Mouse (Mus musculus) intestine, postnatal 0 days (tissue): ENCODE results near the gene Scrt2. TPM values are rescaled to one million over a fixed set of nuclear protein-coding genes. Genes with fewer than 3 reads are reported as not detected.

ENCODE experiments used
- ATAC-seq: fragments of 200-750 bp; cut with Nextera tagmentation; 2 replicates; pipeline ENCODE4 v1.8.0; 2017; ENCODE audit warnings: mild to moderate bottlenecking, moderate TSS enrichment, moderate library complexity
- H3K27ac ChIP-seq: fragments of 300-500 bp; sonication (generic); 2 replicates; pipeline ENCODE4 v1.5.1; 2014; ENCODE audit warnings: mild to moderate bottlenecking, low read depth, low read length, moderate library complexity
- H3K27me3 ChIP-seq: fragments of 300-500 bp; sonication (generic); replicated peaks from 2 replicates; pipeline ENCODE4 v1.6.1; 2014; ENCODE audit warnings: low read length, mixed read lengths; ENCODE audit not compliant: control insufficient read depth, insufficient read depth
- H3K36me3 ChIP-seq: fragments of 300-500 bp; sonication (generic); 2 replicates; pipeline ENCODE4 v1.6.1; 2014; ENCODE audit warnings: mild to moderate bottlenecking, moderate library complexity; ENCODE audit not compliant: control insufficient read depth, insufficient read depth
- H3K4me1 ChIP-seq: fragments of 300-500 bp; sonication (generic); replicated peaks from 2 replicates; pipeline ENCODE4 v1.6.1; 2014; ENCODE audit warnings: antibody characterized with exemption, low read length, mixed read lengths; ENCODE audit not compliant: control insufficient read depth, insufficient read depth
- H3K4me2 ChIP-seq: fragments of 300-500 bp; sonication (generic); replicated peaks from 2 replicates; pipeline ENCODE4 v1.6.1; 2014; ENCODE audit warnings: low read depth, mild to moderate bottlenecking, moderate library complexity
- H3K4me3 ChIP-seq: fragments of 300-500 bp; sonication (generic); 2 replicates; pipeline ENCODE4 v1.5.1; 2014; ENCODE audit warnings: low read depth, low read length
- H3K9ac ChIP-seq: fragments of 300-500 bp; sonication (generic); 2 replicates; pipeline ENCODE4 v1.6.1; 2014; ENCODE audit warnings: mild to moderate bottlenecking, low read depth, low read length
- H3K9me3 ChIP-seq: fragments of 300-500 bp; sonication (generic); 2 replicates; pipeline ENCODE4 v1.6.1; 2016; ENCODE audit warnings: mixed run types; ENCODE audit not compliant: control insufficient read depth
- CTCF ChIP-seq: sonication (generic); IDR thresholded peaks from 2 replicates; pipeline ENCODE4 v1.5.1; 2016; ENCODE audit warnings: low read depth, mild to moderate bottlenecking, control low read depth, antibody characterized with exemption, moderate library complexity
- WGBS: fragments of 180-500 bp; shearing (Covaris S2); extraction: QIAGEN DNeasy Blood & Tissue Kit; methylation state at CpG from one replicate; pipeline ENCODE4 v1.1.7; 2014; 5-methylcytosine and 5-hydroxymethylcytosine counted together
- polyA plus RNA-seq: library from polyadenylated mRNA; unstranded; fragments of >200 nt; fragmentation: Nextera tagmentation; extraction: Ambion mirVana; gene quantifications from 2 replicates; pipeline ENCODE4 v1.2.1, GENCODE M21; 2015

Scrt2 gene
- polyA plus RNA-seq, 1 experiment from 2014 or later = not detected

- Histone ChIP-seq H3K9me3 (no peaks in the 10 kb centered on the region), H3K4me2 (peak within 1 kb of the TSS; percentile 84), H3K4me1 (no peaks in the 10 kb centered on the region), H3K27ac (no peak within 1 kb of the TSS), H3K4me3 (peak within 1 kb of the TSS; percentile 46), H3K9ac (peak within 1 kb of the TSS; percentile 31; the same call in 1 of the 2 replicates), H3K27me3 (peaks cover 45% of the 10 kb centered on the region), H3K36me3 (no peaks in the 10 kb centered on the region)
- no peak for TF ChIP-seq CTCF
- peak; percentile 23 for ATAC-seq
- 1% methylated on average over 111 of the region's 118 CpGs for WGBS
Measured at GRCm38 (mm10) chr2:152143279-152144157, 62.2 kb downstream of the Scrt2 start, which contains the start of gene Tcf15. Gene Tcf15, plus strand, starts transcription at chr2:152143561.

GRCm38 (mm10) chr2:152144158-152144450 is 62.8 kb downstream of the Scrt2 start:
- no peaks in the 10 kb centered on the region for H3K9me3 ChIP-seq
- H3K9ac ChIP-seq = peak overlapping the region; percentile 31; the same call in 1 of the 2 replicates
- H3K36me3 ChIP-seq = no peaks in the 10 kb centered on the region
- peak overlapping the region; percentile 46 for H3K4me3 ChIP-seq
- H3K27ac ChIP-seq = no peak overlapping the region
- H3K27me3 ChIP-seq = peaks cover 45% of the 10 kb centered on the region
- no peak for ATAC-seq
- peak overlapping the region; percentile 84 for H3K4me2 ChIP-seq
- H3K4me1 ChIP-seq = no peaks in the 10 kb centered on the region
- WGBS = 25% methylated on average over 9 of the region's 9 CpGs
- TF ChIP-seq CTCF = no peak

GRCm38 (mm10) chr2:152144501-152144900 is 63.2 kb downstream of the Scrt2 start:
- H3K4me1 ChIP-seq = no peaks in the 10 kb centered on the region
- H3K27ac ChIP-seq = no peak overlapping the region
- no peak for ATAC-seq
- H3K9ac ChIP-seq = no peak overlapping the region
- TF ChIP-seq CTCF = no peak
- peak overlapping the region; percentile 46; the same call in 1 of the 2 replicates for H3K4me3 ChIP-seq
- 65% methylated on average over 5 of the region's 5 CpGs for WGBS
- H3K4me2 ChIP-seq = peak overlapping the region; percentile 84
- H3K27me3 ChIP-seq = peaks cover 45% of the 10 kb centered on the region
- no peaks in the 10 kb centered on the region for H3K9me3 ChIP-seq
- H3K36me3 ChIP-seq = no peaks in the 10 kb centered on the region

Other genes with a start within 250 kb of the Scrt2 start
- gene Rspo4, start 238.6 kb upstream of the Scrt2 start, polyA plus RNA-seq = not detected in 2 replicates
- gene Angpt4, start 170.3 kb upstream of the Scrt2 start, polyA plus RNA-seq = 0.18 and 0.27 TPM in 2 replicates
- 14.5 and 14.9 TPM in 2 replicates for gene Fam110a, start 101.3 kb upstream of the Scrt2 start, polyA plus RNA-seq
- gene Slc52a3, start 85.0 kb upstream of the Scrt2 start, polyA plus RNA-seq = 15.7 and 15.8 TPM in 2 replicates
- gene Srxn1, start 24.0 kb downstream of the Scrt2 start, polyA plus RNA-seq = 102 and 104 TPM in 2 replicates
- 3.2 and 4.5 TPM in 2 replicates for gene Tcf15, start 62.0 kb downstream of the Scrt2 start, polyA plus RNA-seq
- gene Csnk2a1, start 145.3 kb downstream of the Scrt2 start, polyA plus RNA-seq = 74.7 and 83.2 TPM in 2 replicates
- 35.2 and 40.3 TPM in 2 replicates for gene Tbc1d20, start 212.3 kb downstream of the Scrt2 start, polyA plus RNA-seq